Mouse (Mus musculus) thymus, adult 2 months (tissue): ENCODE measurements around the gene Srsf10. TPM values are rescaled to one million over a fixed set of nuclear protein-coding genes. Genes with fewer than 3 reads are reported as not detected.

ENCODE experiments used
- DNase-seq: peaks from one replicate; pipeline ENCODE4 v3.0.0; 2021
- H3K27ac ChIP-seq: fragments of 200-500 bp; 2 replicates; pipeline ENCODE4 v1.5.1; 2012; ENCODE audit warnings: low read length, control low read depth; ENCODE audit not compliant: control insufficient read depth, insufficient read depth
- H3K27me3 ChIP-seq: fragments of 200-500 bp; 2 replicates; pipeline ENCODE4 v1.6.1; 2012; ENCODE audit warnings: mild to moderate bottlenecking, low read length, moderate library complexity, mixed read lengths; ENCODE audit not compliant: control insufficient read depth, insufficient read depth
- H3K36me3 ChIP-seq: fragments of 200-500 bp; 2 replicates; pipeline ENCODE4 v1.6.1; 2012; ENCODE audit warnings: mild to moderate bottlenecking, low read length, moderate library complexity; ENCODE audit not compliant: control insufficient read depth, insufficient read depth
- H3K4me1 ChIP-seq: fragments of 200-500 bp; replicated peaks from 2 replicates; pipeline ENCODE4 v1.6.1; 2012; ENCODE audit warnings: low read length; ENCODE audit not compliant: control insufficient read depth, insufficient read depth
- H3K4me3 ChIP-seq: fragments of 200-500 bp; 2 replicates; pipeline ENCODE4 v1.5.1; 2012; ENCODE audit warnings: mild to moderate bottlenecking, low read length, control low read depth, moderate library complexity; ENCODE audit not compliant: control insufficient read depth, insufficient read depth
- CTCF ChIP-seq: fragments of 200-500 bp; IDR thresholded peaks from 2 replicates; pipeline ENCODE4 v1.5.1; 2012; ENCODE audit warnings: mild to moderate bottlenecking, control low read depth, low read length, moderate library complexity, borderline replicate concordance; ENCODE audit not compliant: control insufficient read depth, poor library complexity, insufficient read depth; ENCODE audit errors: extremely low read depth
- POLR2A ChIP-seq: fragments of 200-500 bp; IDR thresholded peaks from 2 replicates; pipeline ENCODE4 v1.6.1; 2012; ENCODE audit warnings: mild to moderate bottlenecking, low read length, control low read depth, moderate library complexity; ENCODE audit not compliant: control insufficient read depth, poor library complexity, insufficient read depth; ENCODE audit errors: extremely low read depth
- WGBS: fragments of 180-500 bp; shearing (Covaris S2); methylation state at CpG from one replicate; pipeline ENCODE4 v1.1.7; 2018; 5-methylcytosine and 5-hydroxymethylcytosine counted together
- polyA plus RNA-seq: library from polyadenylated mRNA; depleted of rRNA; stranded (reverse); fragments of >200 nt; gene quantifications from 2 replicates; pipeline ENCODE4 v1.2.3, GENCODE M21; 2012

Srsf10 gene
- polyA plus RNA-seq, 1 experiment: 194 TPM

DNA sequence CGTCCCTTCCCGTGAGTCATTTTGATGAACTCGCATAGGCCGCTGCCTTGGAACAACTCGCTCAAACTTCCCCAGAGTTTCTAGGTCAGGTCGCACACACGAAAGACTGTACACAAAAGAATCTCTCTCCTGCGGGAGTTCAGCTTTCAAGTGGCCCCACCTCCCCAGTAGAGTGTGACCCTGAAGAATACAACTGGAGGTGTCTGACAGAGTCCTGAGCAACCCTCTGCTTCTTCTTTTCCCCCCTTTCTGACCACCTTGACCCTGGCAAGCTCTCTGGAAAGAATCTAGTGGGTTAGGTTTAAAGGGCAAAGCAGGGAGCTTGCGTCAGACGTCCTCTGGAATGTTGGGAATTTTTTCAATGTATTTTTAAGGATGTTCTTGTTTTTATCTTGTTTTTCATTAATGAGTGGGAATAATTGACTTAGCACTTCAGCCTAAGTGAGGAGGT is 27.9 kb downstream of the Srsf10 start:
- TF ChIP-seq CTCF (no peak), POLR2A (no peak)
- Histone ChIP-seq H3K4me3 (no peak overlapping the region), H3K27me3 (no peaks in the 10 kb centered on the region), H3K27ac (peak overlapping the region; percentile 51), H3K4me1 (peaks cover 26% of the 10 kb centered on the region), H3K36me3 (no peaks in the 10 kb centered on the region)
- 55% methylated on average over 10 of the region's 10 CpGs for WGBS
- no peak for DNase-seq

DNA sequence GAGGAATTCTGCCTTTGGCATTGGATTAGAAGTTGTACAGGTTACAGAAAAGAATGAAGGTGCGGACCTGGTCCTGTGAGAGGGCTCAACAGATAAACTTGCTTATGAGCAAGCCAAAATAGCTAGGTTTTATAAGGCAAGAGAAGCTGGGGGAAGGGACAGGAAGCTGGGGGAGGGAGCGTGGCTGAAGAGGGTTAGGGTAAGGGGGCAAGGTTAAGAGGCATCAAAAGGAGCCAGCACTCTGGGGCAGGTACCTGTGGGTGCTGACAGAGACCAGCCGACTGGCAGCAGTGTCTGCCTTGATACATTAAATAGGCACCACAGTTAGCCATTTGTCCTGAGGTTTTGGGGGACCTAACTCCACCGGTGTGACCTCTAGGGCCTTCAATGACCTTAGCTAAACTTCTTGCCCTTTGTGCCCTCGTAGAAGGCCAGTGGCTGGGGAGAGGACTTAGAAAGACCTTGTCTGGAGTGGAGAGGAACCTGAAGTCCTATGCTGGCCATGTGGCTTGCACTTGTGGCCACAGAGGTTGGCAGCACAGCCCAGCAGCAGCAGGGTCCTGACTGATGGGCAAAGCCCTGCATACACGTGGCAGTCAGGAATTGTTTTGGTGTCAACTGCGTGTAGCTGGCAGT is 28.5 kb downstream of the Srsf10 start:
- no peaks in the 10 kb centered on the region for H3K36me3 ChIP-seq
- WGBS: 33% methylated on average over 7 of the region's 7 CpGs
- H3K4me3 ChIP-seq: no peak overlapping the region
- peaks cover 26% of the 10 kb centered on the region for H3K4me1 ChIP-seq
- DNase-seq: no peak
- peak overlapping the region; percentile 68 for H3K27ac ChIP-seq
- TF ChIP-seq POLR2A (no peak), CTCF (no peak)
- no peaks in the 10 kb centered on the region for H3K27me3 ChIP-seq

DNA sequence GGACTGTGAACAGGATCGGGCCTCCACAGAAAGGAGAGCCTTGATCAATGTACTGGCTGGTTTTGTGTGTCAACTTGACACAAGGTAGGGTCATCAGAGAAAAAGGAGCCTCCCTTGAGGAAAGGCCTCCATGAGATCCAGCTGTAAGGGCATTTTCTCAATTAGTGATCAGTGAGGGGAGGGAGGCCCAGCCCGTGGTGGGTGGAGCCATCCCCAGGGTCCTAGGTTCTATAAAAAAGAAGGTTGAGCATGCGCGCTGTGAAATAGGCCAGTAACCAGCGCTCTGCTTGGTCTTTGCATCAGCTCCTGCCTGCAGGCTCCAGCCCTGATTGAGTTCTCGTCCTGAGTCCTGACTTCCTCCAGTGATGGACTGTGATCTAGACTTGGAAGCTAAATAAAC is 29.0 kb downstream of the Srsf10 start:
- H3K27me3 ChIP-seq: no peaks in the 10 kb centered on the region
- WGBS: 88% methylated on average over 6 of the region's 6 CpGs

DNA sequence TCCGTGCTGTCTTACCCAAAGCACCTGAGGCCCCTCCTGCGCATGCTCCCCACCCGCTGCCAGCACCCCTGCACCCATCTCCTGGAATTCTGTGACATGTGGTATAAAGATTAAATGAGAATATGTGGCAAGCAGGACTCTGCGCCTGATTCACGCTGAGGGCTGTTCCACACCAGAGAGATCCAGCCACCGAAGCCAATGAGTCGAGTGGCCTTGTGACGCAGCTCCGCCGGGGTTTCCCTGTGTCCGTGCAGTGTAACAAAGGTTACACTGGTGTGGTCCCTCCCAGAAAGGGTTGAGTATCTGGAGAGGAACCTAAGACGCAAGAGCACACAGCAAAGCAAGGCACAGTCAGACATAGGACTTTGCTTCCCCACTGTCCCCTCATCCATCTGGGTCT is 30.1 kb downstream of the Srsf10 start:
- H3K36me3 ChIP-seq: no peaks in the 10 kb centered on the region
- H3K27me3 ChIP-seq: no peaks in the 10 kb centered on the region
- peaks cover 26% of the 10 kb centered on the region for H3K4me1 ChIP-seq
- WGBS: 92% methylated on average over 12 of the region's 12 CpGs
- TF ChIP-seq CTCF (no peak), POLR2A (no peak)
- no peak overlapping the region for H3K27ac ChIP-seq
- DNase-seq: no peak
- H3K4me3 ChIP-seq: no peak overlapping the region

More for the DNA sequence above, 29.0 kb downstream of the Srsf10 start:
- no peak overlapping the region for H3K4me3 ChIP-seq
- no peaks in the 10 kb centered on the region for H3K36me3 ChIP-seq
- H3K4me1 ChIP-seq: peaks cover 26% of the 10 kb centered on the region
- DNase-seq: no peak
- peak overlapping the region; percentile 68 for H3K27ac ChIP-seq
- TF ChIP-seq POLR2A (no peak), CTCF (no peak)

DNA sequence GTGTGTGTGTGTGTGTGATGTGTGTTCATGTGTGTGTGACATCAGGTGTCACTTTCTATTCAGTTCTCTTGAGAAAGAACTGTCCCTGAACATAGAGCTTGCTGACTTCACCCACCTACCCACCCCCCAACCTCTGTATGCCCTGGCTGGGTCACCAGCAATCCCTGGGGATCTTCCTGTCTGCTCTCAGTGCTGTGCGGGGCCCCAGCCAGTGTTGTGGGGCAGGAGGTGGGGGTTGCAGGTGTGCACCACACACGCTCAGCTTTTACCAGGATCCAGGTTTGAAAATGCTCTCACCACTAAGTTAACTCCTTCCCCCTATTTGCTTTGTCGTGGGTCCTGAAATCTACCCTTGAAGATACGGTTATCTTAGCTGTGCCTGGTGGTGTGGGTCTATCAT is 30.6 kb downstream of the Srsf10 start:
- 55% methylated on average over 4 of the region's 4 CpGs for WGBS
- H3K27me3 ChIP-seq: no peaks in the 10 kb centered on the region
- H3K4me1 ChIP-seq: peaks cover 26% of the 10 kb centered on the region
- no peaks in the 10 kb centered on the region for H3K36me3 ChIP-seq
- DNase-seq: no peak
- no peak overlapping the region for H3K4me3 ChIP-seq
- TF ChIP-seq POLR2A: no peak
- no peak for TF ChIP-seq CTCF
- H3K27ac ChIP-seq: no peak overlapping the region

DNA sequence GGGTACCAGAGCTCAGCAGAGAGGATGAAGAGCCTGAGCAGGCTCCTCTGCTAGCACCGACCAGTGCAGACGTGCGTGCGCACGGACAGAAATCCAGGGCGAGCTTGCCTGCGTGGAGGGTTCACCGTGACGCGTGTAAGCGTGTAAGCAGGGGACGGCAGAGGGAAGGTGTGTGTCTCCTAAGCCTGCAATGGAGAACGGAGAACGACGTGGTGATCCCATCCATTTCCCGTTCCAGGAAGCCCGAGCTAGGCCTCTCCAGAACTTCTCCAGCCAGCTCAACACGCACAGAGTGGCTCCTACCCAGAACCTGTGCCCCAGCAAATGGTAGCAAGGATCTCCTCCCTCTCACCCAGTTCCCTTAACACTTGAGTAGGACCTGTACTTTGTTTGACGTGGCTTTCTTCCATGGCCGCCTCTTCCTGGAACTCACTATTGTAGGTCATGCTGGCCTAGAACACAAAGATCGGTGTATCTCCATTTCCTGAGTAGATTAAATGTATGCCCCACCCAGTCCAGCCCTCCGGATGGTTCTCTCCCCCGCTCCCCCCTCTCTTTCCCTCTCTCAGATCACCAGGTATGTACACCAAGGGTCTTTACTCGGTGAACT is 33.0 kb downstream of the Srsf10 start:
- Histone ChIP-seq H3K27ac (no peak overlapping the region), H3K36me3 (no peaks in the 10 kb centered on the region), H3K4me1 (peaks cover 14% of the 10 kb centered on the region), H3K4me3 (no peak overlapping the region), H3K27me3 (no peaks in the 10 kb centered on the region)
- DNase-seq: no peak
- TF ChIP-seq POLR2A (no peak), CTCF (no peak)
- 92% methylated on average over 24 of the region's 24 CpGs for WGBS

DNA sequence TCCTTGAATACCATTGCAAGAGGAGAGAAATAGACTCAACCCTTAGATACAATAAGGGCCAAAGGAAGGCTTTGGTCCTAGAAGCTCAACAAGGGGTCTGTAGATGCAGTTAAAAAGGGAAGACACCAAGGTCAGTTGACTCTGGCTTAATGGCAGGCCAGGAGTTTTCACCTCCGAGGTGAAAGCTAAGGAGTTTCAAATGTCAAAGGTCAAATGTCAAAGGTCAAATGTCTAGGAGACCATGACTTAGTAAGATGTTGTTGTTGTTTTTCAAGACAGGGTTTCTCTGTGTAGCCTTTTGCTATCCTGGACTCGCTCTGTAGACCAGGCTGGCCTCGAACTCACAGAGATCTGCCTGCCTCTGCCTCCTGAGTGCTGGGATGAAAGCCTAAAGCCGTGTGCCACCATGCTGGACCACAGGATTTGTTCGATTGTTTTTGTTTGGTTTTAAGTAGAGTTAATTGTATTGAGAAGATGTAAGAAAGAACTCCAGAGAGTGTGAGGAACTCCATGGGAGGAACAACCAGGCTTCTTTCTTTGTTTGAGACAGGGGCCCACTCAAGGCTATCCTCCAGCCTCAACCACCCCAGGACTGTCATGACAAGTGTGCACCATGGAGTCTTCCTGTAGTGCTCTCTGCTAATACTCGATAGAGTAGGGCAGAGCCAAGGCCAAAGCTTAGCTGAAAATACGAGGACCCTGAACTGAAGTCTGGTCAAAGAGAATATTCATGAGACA is 33.8 kb downstream of the Srsf10 start:
- Histone ChIP-seq H3K36me3 (no peaks in the 10 kb centered on the region), H3K4me1 (peaks cover 10% of the 10 kb centered on the region), H3K27me3 (no peaks in the 10 kb centered on the region), H3K27ac (no peak overlapping the region), H3K4me3 (no peak overlapping the region)
- DNase-seq: no peak
- WGBS: 88% methylated on average over 7 of the region's 7 CpGs
- no peak for TF ChIP-seq POLR2A
- no peak for TF ChIP-seq CTCF
